Mouse (Mus musculus) limb, embryonic 14.5 days (tissue): Measurements from ENCODE around the gene Tmem210. TPM values are rescaled to one million over a fixed set of nuclear protein-coding genes. Genes with fewer than 3 reads are reported as not detected.

Experiments used
- ATAC-seq: fragments of 200-750 bp; cut with Nextera tagmentation; 2 replicates; pipeline ENCODE4 v1.8.0; 2017; ENCODE audit warnings: low read depth, moderate number of reproducible peaks, moderate TSS enrichment; ENCODE audit not compliant: low FRiP score
- DNase-seq: peaks from one replicate; pipeline ENCODE4 v3.0.0-alpha.2; 2015; ENCODE audit warnings: low spot score
- H3K27ac ChIP-seq: fragments of 300-500 bp; sonication (generic); replicated peaks from 2 replicates; pipeline ENCODE4 v1.5.1; 2014; ENCODE audit warnings: low read depth, mild to moderate bottlenecking, low read length, moderate library complexity, mixed read lengths
- H3K27me3 ChIP-seq: fragments of 300-500 bp; sonication (generic); 2 replicates; pipeline ENCODE4 v1.6.1; 2014; ENCODE audit warnings: low read length, mixed read lengths; ENCODE audit not compliant: control insufficient read depth, insufficient read depth
- H3K36me3 ChIP-seq: fragments of 300-500 bp; sonication (generic); 2 replicates; pipeline ENCODE4 v1.6.1; 2014; ENCODE audit warnings: mild to moderate bottlenecking, low read length, moderate library complexity, mixed read lengths; ENCODE audit not compliant: control insufficient read depth, insufficient read depth
- H3K4me1 ChIP-seq: fragments of 300-500 bp; sonication (generic); 2 replicates; pipeline ENCODE4 v1.6.1; 2014; ENCODE audit warnings: antibody characterized with exemption, low read length, mixed read lengths; ENCODE audit not compliant: control insufficient read depth, insufficient read depth
- H3K4me2 ChIP-seq: fragments of 300-500 bp; sonication (generic); replicated peaks from 2 replicates; pipeline ENCODE4 v1.6.1; 2014; ENCODE audit warnings: low read depth, mild to moderate bottlenecking, low read length, moderate library complexity; ENCODE audit not compliant: severe bottlenecking
- H3K4me3 ChIP-seq: fragments of 300-500 bp; sonication (generic); replicated peaks from 2 replicates; pipeline ENCODE4 v1.5.1; 2014; ENCODE audit warnings: low read length
- H3K9ac ChIP-seq: fragments of 300-500 bp; sonication (generic); 2 replicates; pipeline ENCODE4 v1.6.1; 2014; ENCODE audit warnings: mild to moderate bottlenecking, low read depth, low read length, moderate library complexity; ENCODE audit not compliant: severe bottlenecking
- H3K9me3 ChIP-seq: fragments of 300-500 bp; sonication (generic); 2 replicates; pipeline ENCODE4 v1.6.1; 2016; ENCODE audit warnings: low read length; ENCODE audit not compliant: control insufficient read depth
- POLR2A ChIP-seq: fragments of 200-500 bp; IDR thresholded peaks from 2 replicates; pipeline ENCODE4 v1.8.0; 2012; ENCODE audit warnings: inconsistent platforms, mild to moderate bottlenecking, moderate library complexity, borderline replicate concordance; ENCODE audit not compliant: insufficient read depth, insufficient read length; ENCODE audit errors: extremely low read depth
- WGBS: fragments of 180-500 bp; shearing (Covaris S2); extraction: QIAGEN DNeasy Blood & Tissue Kit; methylation state at CpG from one replicate; pipeline ENCODE4 v1.1.7; 2014; 5-methylcytosine and 5-hydroxymethylcytosine counted together
- polyA plus RNA-seq, 2 experiments: library from polyadenylated mRNA; depleted of rRNA in 1 of 2; stranded (reverse) in 1 of 2; unstranded in 1 of 2; fragments of >200 nt; fragmentation: Nextera tagmentation in 1 of 2; extraction: Ambion mirVana in 1 of 2; gene quantifications; 2 replicates each; pipeline versions ENCODE4 v1.2.1 to v1.2.3; 2012 to 2014

The Tmem210 gene
- polyA plus RNA-seq, 2 experiments = not detected

DNA sequence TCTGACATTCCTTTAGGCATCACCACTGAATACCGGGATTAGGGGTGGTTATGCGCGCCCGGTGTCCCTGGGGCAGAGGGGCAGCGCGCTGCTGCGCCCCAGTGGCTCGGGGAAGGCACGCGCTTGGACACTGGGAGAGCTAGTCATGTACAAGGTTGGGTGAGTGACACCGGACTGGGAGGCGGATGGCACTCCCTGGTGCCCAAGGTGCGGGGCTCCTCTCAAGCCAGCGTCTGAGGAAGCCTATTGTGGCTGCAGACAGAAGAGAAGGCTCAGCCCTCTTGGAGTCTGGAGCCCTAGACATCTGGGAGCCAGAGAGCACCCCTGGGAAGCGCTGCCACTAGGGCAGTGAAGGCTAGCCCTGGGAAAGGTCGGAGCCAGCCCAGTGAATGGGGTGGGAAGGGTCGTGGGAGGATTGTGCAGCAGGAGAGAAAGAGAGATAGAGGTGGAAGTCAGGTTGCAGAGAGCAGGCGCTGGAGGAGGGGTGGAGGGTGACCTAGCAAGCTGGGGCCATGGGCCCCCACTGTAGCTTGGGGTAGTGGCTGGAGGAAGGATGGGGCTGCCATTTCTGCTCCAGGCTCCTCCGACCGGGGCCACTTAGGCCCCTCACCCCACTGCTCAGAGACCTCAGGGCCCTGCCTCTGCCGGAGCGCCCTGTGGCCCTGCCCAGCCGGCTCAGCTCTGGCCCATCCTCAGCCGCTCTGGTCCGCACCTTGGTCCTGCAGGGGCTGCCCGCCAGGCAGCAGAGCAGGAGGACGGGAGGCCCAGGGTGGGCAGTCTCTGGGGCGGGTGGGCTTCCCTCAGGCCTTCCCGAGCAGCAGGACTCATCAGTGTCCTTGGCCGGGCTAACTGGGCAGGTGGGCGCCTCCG, 3.5 kb downstream of the Tmem210 start:
- ATAC-seq = no peak
- H3K4me1 ChIP-seq = peaks cover 3% of the 10 kb centered on the region; the same call in 1 of the 2 replicates
- peak overlapping the region; percentile 32 for H3K4me3 ChIP-seq
- H3K27ac ChIP-seq = no peak overlapping the region
- 0 out of 2 replicates have a peak overlapping the region, but pooled peaks have one; percentile 12 for H3K9ac ChIP-seq
- 6% methylated on average over 26 of the region's 32 CpGs for whole genome bisulfite sequencing
- peak overlapping the region; percentile 44 for H3K4me2 ChIP-seq
- H3K36me3 ChIP-seq = no peaks in the 10 kb centered on the region
- no peak for TF ChIP-seq POLR2A
- DNase-seq = no peak
- H3K9me3 ChIP-seq = no peaks in the 10 kb centered on the region
- peaks cover 58% of the 10 kb centered on the region for H3K27me3 ChIP-seq

DNA sequence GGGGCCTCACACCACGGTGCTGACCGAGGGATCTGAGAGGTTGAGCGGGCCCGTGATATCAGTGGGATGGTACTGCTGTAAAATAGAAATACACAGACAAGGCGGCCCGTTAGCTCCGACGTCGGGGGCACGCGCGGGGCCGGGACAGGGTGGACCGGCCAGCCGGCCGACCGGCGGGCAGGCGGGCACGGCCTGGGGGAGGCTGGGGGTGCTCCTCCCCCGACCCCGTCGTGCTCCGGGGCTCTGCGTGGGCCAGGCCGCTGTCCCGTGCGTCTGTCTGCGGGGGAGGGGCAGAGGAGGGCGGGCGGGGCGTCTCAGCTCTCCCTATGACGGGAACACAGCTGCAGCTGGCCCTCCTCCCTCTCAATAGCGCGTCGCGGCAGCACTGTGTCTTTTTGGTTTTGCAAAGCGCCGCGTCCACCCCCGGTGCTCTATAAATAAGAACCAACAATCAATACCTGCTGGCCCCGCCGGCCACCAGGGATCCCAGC, 4.2 kb downstream of the Tmem210 start:
- WGBS = 7% methylated on average over 32 of the region's 43 CpGs
- Histone ChIP-seq H3K4me3 (peak overlapping the region; percentile 32), H3K9ac (peak overlapping the region; percentile 12; the same call in 1 of the 2 replicates), H3K36me3 (no peaks in the 10 kb centered on the region), H3K27ac (no peak overlapping the region), H3K4me1 (peaks cover 3% of the 10 kb centered on the region; the same call in 1 of the 2 replicates), H3K27me3 (peaks cover 58% of the 10 kb centered on the region), H3K4me2 (peak overlapping the region; percentile 44), H3K9me3 (no peaks in the 10 kb centered on the region)
- TF ChIP-seq POLR2A = no peak
- peak; percentile 32; the same call in 1 of the 2 replicates for ATAC-seq
- DNase-seq = no peak

DNA sequence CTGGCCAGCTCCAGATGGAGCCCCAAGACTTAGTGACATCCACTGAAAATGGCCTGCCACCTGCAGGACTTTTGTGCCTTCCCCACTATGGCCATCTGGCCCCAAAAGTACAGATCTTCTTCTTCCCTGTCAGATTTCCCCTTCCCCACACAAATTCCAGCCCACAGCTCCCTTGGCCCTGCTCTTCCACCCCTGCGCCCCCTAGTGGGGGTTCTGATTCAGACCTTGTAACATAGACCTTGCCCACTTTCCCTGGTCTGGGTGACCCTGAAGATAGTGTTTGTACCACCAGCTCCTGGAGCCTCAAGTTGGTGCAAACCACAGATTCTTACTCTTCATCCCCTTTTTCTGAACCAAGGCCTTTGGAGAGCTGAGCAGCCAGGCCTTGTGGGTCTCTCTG, 4.9 kb downstream of the Tmem210 start:
- WGBS = 8% methylated on average over 1 of the region's 1 CpGs
- H3K4me2 ChIP-seq = peak overlapping the region; percentile 44; the same call in 1 of the 2 replicates

DNA sequence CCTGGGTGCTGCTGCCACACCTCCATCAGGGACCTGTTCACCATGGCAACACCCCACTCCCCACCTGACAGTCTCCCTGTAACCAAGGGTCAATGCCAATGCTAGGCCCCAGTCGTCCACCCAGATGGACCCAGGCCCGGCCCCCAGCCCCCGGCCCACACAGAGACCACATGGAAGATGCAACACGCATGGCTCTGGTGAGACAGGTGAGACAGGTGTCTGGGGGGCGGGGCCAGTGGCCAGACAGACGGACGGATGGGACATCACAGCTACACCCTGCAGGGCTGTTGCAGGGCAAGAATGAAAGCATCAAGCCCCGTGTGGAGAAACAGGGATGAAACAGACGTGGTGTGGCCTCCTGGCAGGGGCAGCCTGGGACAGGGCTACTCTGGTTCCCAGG, 5.8 kb downstream of the Tmem210 start:
- H3K4me1 ChIP-seq = peaks cover 3% of the 10 kb centered on the region; the same call in 1 of the 2 replicates
- H3K9me3 ChIP-seq = no peaks in the 10 kb centered on the region
- H3K4me3 ChIP-seq = no peak overlapping the region
- ATAC-seq (no peak), DNase-seq (no peak)
- TF ChIP-seq POLR2A = no peak
- peaks cover 47% of the 10 kb centered on the region for H3K27me3 ChIP-seq
- no peaks in the 10 kb centered on the region for H3K36me3 ChIP-seq
- no peak overlapping the region for H3K4me2 ChIP-seq
- no peak overlapping the region for H3K27ac ChIP-seq
- no peak overlapping the region for H3K9ac ChIP-seq
- WGBS = 72% methylated on average over 9 of the region's 9 CpGs

More for the DNA sequence above, 4.9 kb downstream of the Tmem210 start:
- no peak for TF ChIP-seq POLR2A
- H3K4me3 ChIP-seq = no peak overlapping the region
- peak; percentile 66 for DNase-seq
- no peaks in the 10 kb centered on the region for H3K9me3 ChIP-seq
- H3K4me1 ChIP-seq = peaks cover 3% of the 10 kb centered on the region; the same call in 1 of the 2 replicates
- peaks cover 56% of the 10 kb centered on the region for H3K27me3 ChIP-seq
- no peak overlapping the region for H3K27ac ChIP-seq
- H3K36me3 ChIP-seq = no peaks in the 10 kb centered on the region
- H3K9ac ChIP-seq = no peak overlapping the region
- ATAC-seq = peak; percentile 41; the same call in 1 of the 2 replicates

DNA sequence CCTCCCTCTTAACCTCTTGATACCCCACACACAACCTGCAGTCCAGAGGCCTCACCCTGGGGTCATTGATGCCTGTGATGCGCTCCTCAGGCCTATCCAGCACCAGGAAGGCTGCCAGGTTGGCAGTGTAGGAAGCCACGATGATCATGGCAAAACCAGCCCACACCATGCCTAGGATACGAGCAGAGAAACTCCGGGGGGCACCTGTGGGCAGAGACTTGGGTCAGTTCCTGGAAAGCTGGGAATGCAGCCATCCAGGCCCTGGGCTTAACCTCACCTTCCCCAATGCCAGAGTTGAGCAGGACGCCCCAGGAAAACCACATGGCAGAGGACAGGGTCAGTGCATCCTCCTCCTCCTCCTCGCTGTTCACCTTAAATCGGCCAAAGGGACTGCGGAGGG, 9.1 kb downstream of the Tmem210 start:
- Histone ChIP-seq H3K4me2 (no peak overlapping the region), H3K4me1 (peaks cover 3% of the 10 kb centered on the region; the same call in 1 of the 2 replicates), H3K9ac (no peak overlapping the region), H3K27me3 (peaks cover 13% of the 10 kb centered on the region), H3K9me3 (no peaks in the 10 kb centered on the region), H3K36me3 (no peaks in the 10 kb centered on the region), H3K27ac (no peak overlapping the region), H3K4me3 (no peak overlapping the region)
- DNase-seq (no peak), ATAC-seq (no peak)
- WGBS = 73% methylated on average over 7 of the region's 8 CpGs
- TF ChIP-seq POLR2A = no peak
